Mouse (Mus musculus) testis, adult 2 months (tissue): ENCODE data around the gene Lenep. TPM values are rescaled to one million over a fixed set of nuclear protein-coding genes. Genes with fewer than 3 reads are reported as not detected.
A peak's percentile ranks its signal among the peaks of the same experiment; 100 is the strongest.

Source experiments
- H3K27ac ChIP-seq: fragments of 200-500 bp; 2 replicates; pipeline ENCODE4 v1.5.1; 2012; ENCODE audit warnings: low read depth, low read length; ENCODE audit not compliant: control insufficient read depth, insufficient read depth
- H3K27me3 ChIP-seq: fragments of 200-500 bp; 2 replicates; pipeline ENCODE4 v1.6.1; 2012; ENCODE audit warnings: mild to moderate bottlenecking, low read length, moderate library complexity; ENCODE audit not compliant: control insufficient read depth, insufficient read depth
- H3K36me3 ChIP-seq: fragments of 200-500 bp; 2 replicates; pipeline ENCODE4 v1.6.1; 2012; ENCODE audit warnings: mild to moderate bottlenecking, low read length; ENCODE audit not compliant: control insufficient read depth, insufficient read depth
- H3K4me1 ChIP-seq: fragments of 200-500 bp; 2 replicates; pipeline ENCODE4 v1.6.1; 2012; ENCODE audit warnings: low read length; ENCODE audit not compliant: control insufficient read depth, insufficient read depth
- H3K4me3 ChIP-seq: fragments of 200-500 bp; 2 replicates; pipeline ENCODE4 v1.5.1; 2012; ENCODE audit warnings: low read depth, mild to moderate bottlenecking, low read length, moderate library complexity, mixed read lengths; ENCODE audit not compliant: control insufficient read depth
- CTCF ChIP-seq: fragments of 200-500 bp; IDR thresholded peaks from 2 replicates; pipeline ENCODE4 v1.5.1; 2012; ENCODE audit warnings: low read depth, mild to moderate bottlenecking, inconsistent platforms, low read length, moderate library complexity; ENCODE audit not compliant: control insufficient read depth, insufficient read depth, insufficient replicate concordance
- POLR2A ChIP-seq: fragments of 200-500 bp; IDR thresholded peaks from 2 replicates; pipeline ENCODE4 v1.6.1; 2012; ENCODE audit warnings: low read depth, mild to moderate bottlenecking, inconsistent platforms, low read length, moderate library complexity; ENCODE audit not compliant: control insufficient read depth
- polyA plus RNA-seq: library from polyadenylated mRNA; depleted of rRNA; stranded (reverse); fragments of >200 nt; gene quantifications from 2 replicates; pipeline ENCODE4 v1.2.3, GENCODE M21; 2012

Gene Lenep
- polyA plus RNA-seq, 1 experiment, result not detected

- Histone ChIP-seq H3K27ac (no peak overlapping the region), H3K27me3 (no peaks in the 10 kb centered on the region), H3K4me1 (peaks cover 7% of the 10 kb centered on the region), H3K36me3 (no peaks in the 10 kb centered on the region), H3K4me3 (no peak overlapping the region)
- no peak for TF ChIP-seq POLR2A
- no peak for TF ChIP-seq CTCF
These were observed 23.0 kb downstream of the Lenep start for GRCm38 (mm10) chr3:89379388-89380131.

GRCm38 (mm10) chr3:89378394-89379067, 24.1 kb downstream of the Lenep start:
- Histone ChIP-seq H3K4me1 (peaks cover 7% of the 10 kb centered on the region), H3K27ac (no peak overlapping the region), H3K36me3 (no peaks in the 10 kb centered on the region), H3K4me3 (peak overlapping the region; percentile 69), H3K27me3 (no peaks in the 10 kb centered on the region)
- TF ChIP-seq POLR2A, result no peak
- peak; percentile 97 for TF ChIP-seq CTCF

GRCm38 (mm10) chr3:89377831-89378230, 24.8 kb downstream of the Lenep start:
- TF ChIP-seq CTCF (no peak), POLR2A (no peak)
- Histone ChIP-seq H3K4me1 (peaks cover 10% of the 10 kb centered on the region), H3K36me3 (no peaks in the 10 kb centered on the region), H3K4me3 (no peak overlapping the region), H3K27me3 (no peaks in the 10 kb centered on the region), H3K27ac (no peak overlapping the region)

DNA sequence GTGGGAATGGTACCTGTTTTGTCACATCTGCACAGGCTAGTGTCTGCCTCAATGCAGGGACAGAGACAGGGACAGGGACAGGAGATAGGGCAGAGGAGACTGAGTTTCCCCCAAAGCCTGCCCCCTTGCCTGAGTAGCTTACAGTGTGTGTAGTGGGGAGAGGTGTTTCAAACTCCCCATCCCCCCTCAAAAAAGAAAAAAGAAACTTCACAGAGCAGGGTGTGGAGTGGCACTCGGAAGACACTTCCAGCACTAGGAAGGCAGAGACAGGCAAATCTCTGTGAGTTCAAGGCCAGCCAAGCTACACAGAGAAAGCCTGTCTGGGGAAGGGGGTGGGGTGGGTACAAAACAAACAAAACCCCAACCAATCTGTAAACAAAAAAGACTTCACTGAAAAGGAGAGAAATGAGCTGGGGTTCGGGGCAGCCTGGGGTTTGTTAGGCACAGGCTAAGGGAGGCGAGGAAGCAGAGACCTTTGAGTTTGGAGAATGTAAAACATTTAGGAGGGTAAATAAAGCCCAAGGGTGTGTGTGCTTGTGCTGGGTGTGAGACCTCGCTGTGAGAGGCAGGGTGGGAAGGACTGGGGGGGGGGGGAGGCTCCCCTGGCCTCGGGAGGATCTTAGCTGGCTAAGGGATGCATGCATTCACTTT, 28.9 kb downstream of the Lenep start:
- H3K4me3 ChIP-seq, result no peak overlapping the region
- H3K36me3 ChIP-seq, result no peaks in the 10 kb centered on the region
- H3K27me3 ChIP-seq, result no peaks in the 10 kb centered on the region
- no peak overlapping the region for H3K27ac ChIP-seq
- TF ChIP-seq POLR2A (no peak), CTCF (no peak)
- H3K4me1 ChIP-seq, result peaks cover 10% of the 10 kb centered on the region

GRCm38 (mm10) chr3:89367338-89367737, 35.3 kb downstream of the Lenep start:
- Histone ChIP-seq H3K4me3 (peak overlapping the region; percentile 74), H3K4me1 (peaks cover 5% of the 10 kb centered on the region)
- TF ChIP-seq POLR2A (no peak), CTCF (no peak)

DNA sequence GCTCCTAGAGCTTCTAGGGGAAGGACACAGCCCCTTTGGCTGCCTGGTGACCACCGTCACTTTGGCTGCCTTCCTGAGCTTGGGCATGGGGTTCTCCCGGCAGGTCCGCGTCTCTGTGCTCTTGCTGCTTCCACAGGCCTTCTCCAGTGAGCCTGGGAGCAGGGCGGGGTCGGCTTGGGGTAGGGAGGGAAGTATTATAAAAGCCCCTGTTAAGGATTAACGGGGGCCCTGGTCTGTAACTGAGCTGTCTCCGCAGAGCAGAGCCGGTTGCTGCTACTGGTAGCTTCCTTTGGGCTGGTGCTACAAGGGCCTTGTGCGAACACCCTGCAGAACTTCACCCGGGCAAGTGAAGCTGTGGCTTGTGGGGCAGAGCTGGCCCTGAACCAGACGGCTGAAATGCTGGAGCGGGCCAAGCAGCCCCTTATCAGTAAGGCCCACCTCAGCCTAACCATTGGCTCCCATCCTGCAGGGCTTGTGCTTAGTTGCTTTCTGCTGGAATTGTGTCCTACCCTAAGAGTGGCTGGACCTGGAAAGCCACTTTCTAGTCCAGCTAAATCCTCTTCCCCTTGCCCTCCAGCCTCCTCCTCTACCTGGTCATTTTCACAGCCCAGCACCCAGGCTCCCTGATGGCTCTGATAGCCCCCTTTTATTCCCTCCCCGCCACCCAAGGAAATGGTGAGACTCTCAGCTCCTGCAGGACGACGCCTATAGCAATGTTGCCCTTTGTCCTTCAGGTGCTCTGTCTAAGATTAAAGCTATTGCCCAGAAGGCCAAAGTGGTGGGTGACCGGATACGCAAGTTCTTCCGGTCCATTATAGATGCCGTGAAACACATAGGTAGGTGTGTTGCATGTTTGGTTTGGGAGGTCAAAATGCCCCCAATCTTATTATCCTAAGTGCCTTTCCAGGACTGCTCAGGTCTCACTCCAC, 36.8 kb downstream of the Lenep start:
- peak overlapping the region; percentile 74 for H3K4me3 ChIP-seq
- peaks cover 5% of the 10 kb centered on the region for H3K4me1 ChIP-seq
- no peak overlapping the region for H3K27ac ChIP-seq
- no peaks in the 10 kb centered on the region for H3K36me3 ChIP-seq
- no peaks in the 10 kb centered on the region for H3K27me3 ChIP-seq
- TF ChIP-seq CTCF (no peak), POLR2A (no peak)

More at GRCm38 (mm10) chr3:89367338-89367737, 35.3 kb downstream of the Lenep start:
- Histone ChIP-seq H3K27me3 (no peaks in the 10 kb centered on the region), H3K27ac (no peak overlapping the region), H3K36me3 (no peaks in the 10 kb centered on the region)
